Mouse (Mus musculus): ENCODE measurements around the gene Atp6v0a4.

DNA sequence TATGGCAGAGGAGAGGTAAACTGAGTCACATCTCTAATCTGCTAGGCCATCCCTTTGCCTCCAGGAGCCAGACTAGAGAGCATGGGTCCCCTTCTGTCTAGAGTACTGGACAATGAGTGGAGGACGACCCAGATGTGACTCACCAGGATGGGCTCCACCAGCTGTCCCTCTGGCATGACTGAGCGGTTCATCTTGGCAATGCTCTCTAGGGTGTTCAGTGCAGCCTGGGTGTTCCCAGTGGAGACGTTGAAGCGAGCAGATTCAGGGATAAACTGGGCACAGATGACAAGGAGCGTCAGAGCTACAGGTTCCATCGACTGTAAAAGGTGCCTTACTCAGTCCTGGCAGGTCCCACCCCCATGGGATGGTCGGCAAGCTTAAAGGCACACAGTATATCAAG is 103.0 kb downstream of the Atp6v0a4 start:
- TF ChIP-seq CTCF (IDR thresholded peaks at IDR 0.05; ENCODE audit: low read depth) (no peak), EP300 (optimal IDR thresholded peaks at IDR 0.05) (no peak)

Data from stomach, postnatal 0 days (tissue).